Mouse (Mus musculus): ENCODE results near the gene Sumf2.

GRCm38 (mm10) chr5:129847558-129847820, 703 bp downstream of the Sumf2 start:
- TF ChIP-seq CTCF (IDR thresholded peaks at IDR 0.05; ENCODE audit: low read depth, low read length) (no peak), POLR2A (IDR thresholded peaks at IDR 0.05; ENCODE audit: insufficient read depth, low read length) (no peak), EP300 (IDR thresholded peaks at IDR 0.05; ENCODE audit: insufficient read depth, low read depth, low read length) (no peak)
